Mouse (Mus musculus): ENCODE data around the gene Gtf3c5.

- no peak for TF ChIP-seq CTCF (IDR thresholded peaks at IDR 0.05; ENCODE audit: extremely low read depth, insufficient read length, insufficient replicate concordance, low read depth, low read length)
- no peak for TF ChIP-seq POLR2A (IDR thresholded peaks at IDR 0.05; ENCODE audit: low read depth, low read length)
These were observed 49.1 kb upstream of the Gtf3c5 start for GRCm38 (mm10) chr2:28632626-28633025.

Measured in small intestine, adult 2 months (tissue).